Mouse (Mus musculus) myocyte (in vitro differentiated cells): ENCODE measurements around the gene T2. TPM values are rescaled to one million over a fixed set of nuclear protein-coding genes. Genes with fewer than 3 reads are reported as not detected.

Experiments
- H3K27me3 ChIP-seq: one replicate; pipeline ENCODE4 v1.6.1; 2011; ENCODE audit not compliant: control insufficient read depth, insufficient read depth, insufficient read length
- H3K36me3 ChIP-seq: one replicate; pipeline ENCODE4 v1.6.1; 2011; ENCODE audit not compliant: control insufficient read depth, insufficient read depth
- H3K4me2 ChIP-seq: one replicate; pipeline ENCODE4 v1.6.1; 2011; ENCODE audit warnings: low read depth, control low read depth
- H3K4me3 ChIP-seq: one replicate; pipeline ENCODE4 v1.5.1; 2011; ENCODE audit warnings: mild to moderate bottlenecking, control low read depth, moderate library complexity
- H3K79me2 ChIP-seq: one replicate; pipeline ENCODE4 v1.6.1; 2011; ENCODE audit not compliant: control insufficient read depth, insufficient read depth
- H3ac ChIP-seq: one replicate; pipeline ENCODE4 v1.6.1; 2011; ENCODE audit not compliant: control insufficient read depth, insufficient read length
- CEBPB ChIP-seq: IDR thresholded peaks from 2 replicates; pipeline ENCODE4 v1.6.1; 2011; ENCODE audit warnings: mild to moderate bottlenecking, moderate library complexity; ENCODE audit not compliant: poor library complexity, insufficient read depth, severe bottlenecking
- E2F4 ChIP-seq: IDR thresholded peaks from one replicate; pipeline ENCODE4 v1.6.1; 2011; ENCODE audit warnings: mild to moderate bottlenecking, control low read depth, moderate library complexity; ENCODE audit not compliant: insufficient read depth
- MAX ChIP-seq: IDR thresholded peaks from one replicate; pipeline ENCODE4 v1.6.1; 2011; ENCODE audit warnings: low read depth, mild to moderate bottlenecking, control low read depth
- MYOD1 ChIP-seq, 3 experiments: IDR thresholded peaks; one replicate each; pipeline ENCODE4 v1.6.1; 2011; ENCODE audit warnings: control low read depth in 2 of 3, low read depth in 2 of 3, mild to moderate bottlenecking in 2 of 3, moderate library complexity in 1 of 3; ENCODE audit not compliant: insufficient read length in 2 of 3, control insufficient read depth in 1 of 3
- MYOG ChIP-seq, 3 experiments: IDR thresholded peaks; one replicate each; pipeline ENCODE4 v1.6.1; 2011; ENCODE audit warnings: control low read depth in 2 of 3, low read depth in 2 of 3, mild to moderate bottlenecking in 2 of 3; ENCODE audit not compliant: insufficient read length in 2 of 3, control insufficient read depth in 1 of 3, insufficient read depth in 1 of 3
- POLR2A ChIP-seq: IDR thresholded peaks from one replicate; pipeline ENCODE4 v1.6.1; 2011; ENCODE audit warnings: low read depth, mild to moderate bottlenecking, control low read depth, moderate library complexity; ENCODE audit not compliant: insufficient read length
- POLR2AphosphoS2 ChIP-seq: IDR thresholded peaks from one replicate; pipeline ENCODE4 v1.6.1; 2011; ENCODE audit warnings: low read depth, control low read depth; ENCODE audit not compliant: insufficient read length
- REST ChIP-seq: IDR thresholded peaks from one replicate; pipeline ENCODE4 v1.6.1; 2011; ENCODE audit warnings: mild to moderate bottlenecking, control low read depth, moderate library complexity; ENCODE audit not compliant: insufficient read depth, insufficient read length
- SRF ChIP-seq: IDR thresholded peaks from one replicate; pipeline ENCODE4 v1.6.1; 2011; ENCODE audit warnings: low read depth; ENCODE audit not compliant: control insufficient read depth, insufficient read length
- TCF12 ChIP-seq: IDR thresholded peaks from one replicate; pipeline ENCODE4 v1.6.1; 2011; ENCODE audit warnings: mild to moderate bottlenecking, control low read depth; ENCODE audit not compliant: poor library complexity, insufficient read depth, severe bottlenecking
- TCF3 ChIP-seq: IDR thresholded peaks from one replicate; pipeline ENCODE4 v1.6.1; 2011; ENCODE audit warnings: low read depth, control low read depth; ENCODE audit not compliant: insufficient read length
- USF1 ChIP-seq: IDR thresholded peaks from one replicate; pipeline ENCODE4 v1.6.1; 2011; ENCODE audit warnings: low read depth, mild to moderate bottlenecking, control low read depth, moderate library complexity
- polyA plus RNA-seq: library from polyadenylated mRNA; unstranded; fragments of >200 nt; fragmentation: generic; extraction: Trizol; gene quantifications from one replicate; pipeline ENCODE4 v1.2.1, GENCODE M21; 2012; ENCODE audit warnings: missing spikeins

T2 gene
- polyA plus RNA-seq, 1 experiment, result 0.07 TPM

DNA sequence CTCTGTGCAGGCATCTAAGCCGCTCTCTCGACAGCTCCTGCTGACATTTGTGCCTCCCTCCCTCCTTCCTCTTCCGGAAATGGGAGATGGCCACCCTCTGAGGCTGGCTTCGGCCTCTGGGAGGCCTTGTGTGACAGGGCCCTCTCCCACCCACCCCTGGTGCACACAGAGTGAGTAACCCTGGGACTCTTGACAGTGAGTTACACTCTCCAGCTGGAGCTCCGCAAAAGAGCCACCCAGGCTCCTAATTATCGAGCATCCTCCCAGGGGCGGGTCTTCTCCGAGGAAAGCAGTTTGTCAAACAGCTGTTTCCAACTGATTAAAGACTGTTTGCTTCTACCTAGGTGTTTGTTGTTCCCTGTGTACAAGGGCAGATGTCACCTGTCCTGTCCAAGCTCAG, 59.7 kb downstream of the T2 start:
- Histone ChIP-seq H3K36me3 (no peaks in the 10 kb centered on the region), H3K79me2 (no peaks in the 10 kb centered on the region), H3K4me3 (no peak overlapping the region), H3ac (no peak overlapping the region), H3K27me3 (peaks cover 35% of the 10 kb centered on the region), H3K4me2 (no peak overlapping the region)
- no peak for TF ChIP-seq TCF12
- TF ChIP-seq POLR2AphosphoS2, result no peak
- no peak for TF ChIP-seq REST
- TF ChIP-seq SRF, result no peak
- TF ChIP-seq POLR2A, result no peak
- no peak for TF ChIP-seq MAX
- no peak for TF ChIP-seq MYOD1 (IDR thresholded peaks at IDR 0.05; ENCODE audit: control insufficient read depth in 1 of 3, insufficient read length in 2 of 3, low read depth in 2 of 3)
- no peak for TF ChIP-seq TCF3
- no peak for TF ChIP-seq USF1
- TF ChIP-seq CEBPB, result no peak
- TF ChIP-seq MYOG (IDR thresholded peaks at IDR 0.05; ENCODE audit: control insufficient read depth in 1 of 3, insufficient read depth in 1 of 3, insufficient read length in 2 of 3, low read depth in 2 of 3), result no peak
- no peak for TF ChIP-seq E2F4

DNA sequence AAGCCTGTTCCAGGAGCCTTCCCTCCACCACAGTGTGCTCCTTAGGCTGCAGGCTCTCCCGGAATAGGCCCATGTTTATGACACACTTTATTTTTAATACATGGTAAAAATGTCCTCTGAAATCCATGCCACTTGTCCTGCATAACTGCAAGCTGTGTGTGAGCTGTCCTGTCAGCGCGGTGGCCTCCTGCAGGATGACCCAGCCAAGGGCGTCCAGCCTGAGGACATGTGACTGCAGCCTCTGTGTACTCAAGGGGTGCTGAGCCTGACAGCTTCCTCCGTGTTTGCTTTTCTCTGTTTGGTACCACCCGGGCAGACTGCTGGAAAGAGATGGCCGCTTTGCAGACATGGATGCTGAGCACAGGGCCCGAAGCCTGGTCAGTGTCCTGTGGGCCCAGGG, 61.1 kb downstream of the T2 start:
- TF ChIP-seq POLR2AphosphoS2 (no peak), MAX (no peak), SRF (no peak), TCF12 (no peak), POLR2A (no peak), E2F4 (no peak), CEBPB (no peak), REST (no peak), MYOD1 (IDR thresholded peaks at IDR 0.05; ENCODE audit: control insufficient read depth in 1 of 3, insufficient read length in 2 of 3, low read depth in 2 of 3) (no peak), MYOG (IDR thresholded peaks at IDR 0.05; ENCODE audit: control insufficient read depth in 1 of 3, insufficient read depth in 1 of 3, insufficient read length in 2 of 3, low read depth in 2 of 3) (no peak), USF1 (no peak), TCF3 (no peak)
- H3K27me3 ChIP-seq, result peaks cover 29% of the 10 kb centered on the region
- H3K4me3 ChIP-seq, result no peak overlapping the region
- H3K36me3 ChIP-seq, result no peaks in the 10 kb centered on the region
- no peak overlapping the region for H3K4me2 ChIP-seq
- H3K79me2 ChIP-seq, result no peaks in the 10 kb centered on the region
- H3ac ChIP-seq, result no peak overlapping the region

DNA sequence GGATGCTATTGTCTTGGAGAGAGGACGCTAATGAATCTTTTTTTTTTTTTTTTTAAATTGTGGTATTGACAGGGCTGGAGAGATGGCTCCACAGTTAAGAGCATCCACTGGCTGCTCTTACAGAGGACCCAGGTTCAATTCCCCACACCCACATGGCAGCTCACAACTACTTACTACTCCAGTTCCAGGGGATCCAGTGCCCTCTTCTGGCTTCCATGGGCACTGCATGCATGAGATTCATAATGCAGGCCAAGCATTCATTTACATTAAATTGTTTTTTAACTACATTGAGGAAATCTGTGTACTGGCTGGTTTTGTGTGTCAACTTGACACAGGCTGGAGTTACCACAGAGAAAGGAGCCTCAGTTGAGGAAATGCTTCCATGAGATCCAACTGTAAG, 64.9 kb downstream of the T2 start:
- no peak overlapping the region for H3ac ChIP-seq
- no peaks in the 10 kb centered on the region for H3K36me3 ChIP-seq
- H3K4me3 ChIP-seq, result no peak overlapping the region
- no peak overlapping the region for H3K4me2 ChIP-seq
- H3K79me2 ChIP-seq, result no peaks in the 10 kb centered on the region
- no peak for TF ChIP-seq TCF3
- no peak for TF ChIP-seq E2F4
- TF ChIP-seq CEBPB, result no peak
- TF ChIP-seq USF1, result no peak
- no peak for TF ChIP-seq TCF12
- TF ChIP-seq POLR2A, result no peak
- TF ChIP-seq REST, result no peak
- no peak for TF ChIP-seq SRF
- TF ChIP-seq POLR2AphosphoS2, result no peak
- TF ChIP-seq MYOG (IDR thresholded peaks at IDR 0.05; ENCODE audit: control insufficient read depth in 1 of 3, insufficient read depth in 1 of 3, insufficient read length in 2 of 3, low read depth in 2 of 3), result no peak
- TF ChIP-seq MAX, result no peak
- TF ChIP-seq MYOD1 (IDR thresholded peaks at IDR 0.05; ENCODE audit: control insufficient read depth in 1 of 3, insufficient read length in 2 of 3, low read depth in 2 of 3), result no peak
- H3K27me3 ChIP-seq, result peaks cover 12% of the 10 kb centered on the region

DNA sequence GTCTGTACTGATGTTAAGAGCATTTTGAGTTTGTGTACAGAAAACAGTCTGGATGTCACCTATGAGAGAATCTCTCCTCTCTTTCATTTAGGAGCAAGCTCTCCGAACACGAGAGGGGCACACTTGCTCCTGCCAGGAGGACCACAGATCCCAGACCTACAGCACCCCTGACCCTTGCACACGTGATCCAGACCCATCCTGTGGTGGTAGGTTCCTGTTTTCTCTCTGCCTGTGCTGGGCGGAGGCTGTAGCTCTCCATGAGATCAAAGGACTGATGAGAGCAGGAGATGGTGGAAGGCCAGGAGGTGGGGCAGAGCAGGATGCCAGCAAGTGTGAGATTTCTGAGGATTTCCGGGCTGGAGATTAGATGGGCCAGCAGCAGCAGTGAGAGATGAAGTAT, 65.7 kb downstream of the T2 start:
- Histone ChIP-seq H3K36me3 (no peaks in the 10 kb centered on the region), H3ac (no peak overlapping the region), H3K79me2 (no peaks in the 10 kb centered on the region), H3K4me2 (no peak overlapping the region), H3K27me3 (peaks cover 9% of the 10 kb centered on the region), H3K4me3 (no peak overlapping the region)
- no peak for TF ChIP-seq USF1
- TF ChIP-seq POLR2AphosphoS2, result no peak
- no peak for TF ChIP-seq POLR2A
- no peak for TF ChIP-seq TCF3
- no peak for TF ChIP-seq REST
- TF ChIP-seq MYOD1 (IDR thresholded peaks at IDR 0.05; ENCODE audit: control insufficient read depth in 1 of 3, insufficient read length in 2 of 3, low read depth in 2 of 3), result no peak

DNA sequence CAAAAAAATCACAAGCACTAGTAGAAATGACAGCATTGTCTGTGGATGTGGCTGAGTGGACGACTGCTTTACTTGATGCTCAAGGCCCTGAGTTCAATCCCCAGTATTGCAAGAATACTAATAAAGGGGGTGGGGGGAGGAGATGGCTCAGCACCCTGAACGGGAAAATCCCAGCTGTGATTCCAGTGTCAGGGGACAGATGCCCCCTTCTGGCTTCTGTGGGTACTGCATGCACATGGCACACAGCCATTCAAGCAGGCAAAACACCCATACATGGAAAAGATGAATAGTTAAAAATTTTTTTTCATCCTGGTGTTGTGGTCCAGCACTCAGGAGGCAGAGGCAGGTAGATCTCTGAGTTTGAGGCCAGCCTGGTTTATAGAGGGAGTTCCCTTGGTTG, 67.5 kb downstream of the T2 start:
- no peak for TF ChIP-seq USF1
- TF ChIP-seq POLR2A, result no peak
- TF ChIP-seq TCF3, result no peak
- no peak for TF ChIP-seq MAX
- H3K36me3 ChIP-seq, result no peaks in the 10 kb centered on the region
- no peak overlapping the region for H3K4me3 ChIP-seq
- no peak overlapping the region for H3K4me2 ChIP-seq
- H3K27me3 ChIP-seq, result peaks cover 16% of the 10 kb centered on the region
- H3K79me2 ChIP-seq, result no peaks in the 10 kb centered on the region
- H3ac ChIP-seq, result no peak overlapping the region
